Mouse (Mus musculus) midbrain, postnatal 0 days (tissue): ENCODE data around the gene 4931428F04Rik. TPM values are rescaled to one million over a fixed set of nuclear protein-coding genes. Genes with fewer than 3 reads are reported as not detected.
"Not testable (repeated sequence)": the region's sequence is repeated elsewhere in the genome, so short reads cannot be mapped to it uniquely, and the experiment has no call there.

Experiments used
- ATAC-seq: fragments of 200-750 bp; cut with Nextera tagmentation; 2 replicates; pipeline ENCODE4 v1.8.0; 2017; ENCODE audit warnings: moderate number of reproducible peaks, mild to moderate bottlenecking, moderate TSS enrichment, moderate library complexity; ENCODE audit not compliant: low FRiP score
- DNase-seq: peaks from one replicate; pipeline ENCODE4 v3.0.0-alpha.2; 2015; ENCODE audit warnings: low spot score
- H3K27ac ChIP-seq: fragments of 300-500 bp; sonication (generic); 2 replicates; pipeline ENCODE4 v1.5.1; 2014; ENCODE audit warnings: low read depth, mild to moderate bottlenecking, low read length, mixed read lengths
- H3K27me3 ChIP-seq: fragments of 300-500 bp; sonication (generic); 2 replicates; pipeline ENCODE4 v1.6.1; 2014; ENCODE audit warnings: low read length, control low read depth, mixed read lengths; ENCODE audit not compliant: insufficient read depth
- H3K36me3 ChIP-seq: fragments of 300-500 bp; sonication (generic); 2 replicates; pipeline ENCODE4 v1.6.1; 2014; ENCODE audit warnings: low read length, control low read depth, mixed read lengths; ENCODE audit not compliant: insufficient read depth
- H3K4me1 ChIP-seq: fragments of 300-500 bp; sonication (generic); 2 replicates; pipeline ENCODE4 v1.6.1; 2014; ENCODE audit warnings: mild to moderate bottlenecking, control low read depth, antibody characterized with exemption, low read length, mixed read lengths; ENCODE audit not compliant: insufficient read depth
- H3K4me2 ChIP-seq: fragments of 300-500 bp; sonication (generic); 2 replicates; pipeline ENCODE4 v1.6.1; 2014; ENCODE audit warnings: low read depth, mild to moderate bottlenecking, low read length, mixed read lengths; ENCODE audit not compliant: poor library complexity, severe bottlenecking
- H3K4me3 ChIP-seq: fragments of 300-500 bp; sonication (generic); 2 replicates; pipeline ENCODE4 v1.5.1; 2014; ENCODE audit warnings: low read depth, mild to moderate bottlenecking, low read length, moderate library complexity
- H3K9ac ChIP-seq: fragments of 300-500 bp; sonication (generic); replicated peaks from 2 replicates; pipeline ENCODE4 v1.6.1; 2014; ENCODE audit warnings: mild to moderate bottlenecking, low read length, moderate library complexity, mixed read lengths; ENCODE audit not compliant: poor library complexity, severe bottlenecking
- H3K9me3 ChIP-seq: fragments of 300-500 bp; sonication (generic); 2 replicates; pipeline ENCODE4 v1.6.1; 2016; ENCODE audit warnings: low read length, control low read depth
- CTCF ChIP-seq: IDR thresholded peaks from 2 replicates; pipeline ENCODE4 v1.5.1; 2016; ENCODE audit warnings: antibody characterized with exemption, mild to moderate bottlenecking
- WGBS: fragments of 180-500 bp; shearing (Covaris S2); extraction: QIAGEN DNeasy Blood & Tissue Kit; methylation state at CpG from one replicate; pipeline ENCODE4 v1.1.7; 2014; 5-methylcytosine and 5-hydroxymethylcytosine counted together
- polyA plus RNA-seq: library from polyadenylated mRNA; unstranded; fragments of >200 nt; fragmentation: Nextera tagmentation; extraction: Ambion mirVana; gene quantifications from 2 replicates; pipeline ENCODE4 v1.2.1, GENCODE M21; 2015
- total RNA-seq: library from RNA; depleted of rRNA; stranded (reverse); fragments of >200 nt; gene quantifications from 2 replicates; pipeline ENCODE4 v1.2.3, GENCODE M21; 2014

The 4931428F04Rik gene
- total and polyA plus RNA-seq, 2 experiments from 2014 or later = 63.6 to 131 TPM

DNA sequence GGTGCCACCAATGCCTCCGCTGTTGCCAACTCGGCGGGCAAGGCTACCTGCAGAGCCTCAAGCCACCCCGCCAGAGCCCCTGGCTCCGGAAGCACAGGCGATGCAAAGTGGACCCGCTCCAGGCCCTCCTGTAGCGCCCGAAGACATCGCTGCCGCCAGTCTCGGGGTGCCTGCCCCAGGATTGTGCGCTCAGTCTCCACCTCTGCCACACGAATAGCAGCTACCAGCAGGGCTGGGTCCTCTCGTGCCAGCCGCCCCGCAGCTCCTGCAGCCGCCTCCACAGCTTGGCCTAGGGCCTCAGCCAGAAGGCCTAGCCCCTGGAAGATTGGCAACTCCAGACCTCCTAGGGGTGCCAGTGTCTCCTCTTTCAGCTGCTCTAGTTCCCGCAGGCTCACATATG, 3.7 kb upstream of the 4931428F04Rik start:
- H3K4me1 ChIP-seq = peaks cover 11% of the 10 kb centered on the region; the same call in 1 of the 2 replicates
- no peak for TF ChIP-seq CTCF
- DNase-seq (no peak), ATAC-seq (no peak)
- no peaks in the 10 kb centered on the region for H3K36me3 ChIP-seq
- no peak overlapping the region for H3K4me3 ChIP-seq
- no peak overlapping the region for H3K27ac ChIP-seq
- H3K27me3 ChIP-seq = no peaks in the 10 kb centered on the region
- no peaks in the 10 kb centered on the region for H3K9me3 ChIP-seq
- H3K9ac ChIP-seq = no peak overlapping the region
- H3K4me2 ChIP-seq = no peak overlapping the region
- WGBS = 73% methylated on average over 19 of the region's 19 CpGs

DNA sequence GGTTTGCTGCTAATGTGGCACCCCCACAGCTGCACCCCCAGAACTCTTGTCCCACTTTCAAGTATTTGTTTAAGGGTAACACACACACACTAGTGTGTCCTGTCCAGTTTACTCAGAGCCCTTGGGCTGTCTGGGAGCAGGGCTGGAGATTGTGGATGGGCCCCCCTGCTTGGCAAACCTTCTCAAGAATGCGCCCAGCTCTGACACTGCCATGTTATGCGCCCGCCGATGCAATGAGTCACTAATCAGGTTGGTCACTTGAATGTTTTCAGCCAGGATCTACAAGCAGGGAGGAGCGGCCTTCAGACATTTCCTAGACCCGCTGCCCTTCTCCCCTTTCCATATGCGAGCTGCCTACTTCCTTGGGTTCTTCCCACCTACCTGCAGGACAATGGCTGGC, 2.8 kb upstream of the 4931428F04Rik start:
- Histone ChIP-seq H3K4me2 (no peak overlapping the region), H3K27ac (no peak overlapping the region), H3K36me3 (no peaks in the 10 kb centered on the region), H3K9me3 (no peaks in the 10 kb centered on the region), H3K4me1 (0 out of 2 replicates have a peak, but pooled peaks cover 8% of the 10 kb centered on the region), H3K9ac (no peak overlapping the region), H3K4me3 (no peak overlapping the region), H3K27me3 (no peaks in the 10 kb centered on the region)
- DNase-seq = no peak
- WGBS = 80% methylated on average over 7 of the region's 7 CpGs
- no peak for TF ChIP-seq CTCF
- ATAC-seq = no peak

DNA sequence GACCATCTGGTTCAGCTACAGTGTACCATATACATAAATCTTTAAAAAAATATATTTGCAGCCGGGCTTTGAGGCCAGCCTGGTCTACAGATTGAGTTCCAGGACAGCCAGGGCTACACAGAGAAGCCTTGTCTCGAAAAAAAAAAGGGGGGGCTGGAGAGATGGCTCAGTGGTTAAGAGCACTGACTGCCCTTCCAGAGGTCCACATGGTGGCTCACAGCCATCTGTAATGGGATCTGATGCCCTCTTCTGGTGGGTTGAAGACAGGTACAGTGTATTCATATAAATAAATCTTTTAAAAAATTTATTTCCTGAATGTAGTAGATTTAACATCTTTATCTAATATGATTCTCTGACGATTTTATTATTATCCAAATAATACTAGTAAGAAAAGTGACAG, 2.1 kb upstream of the 4931428F04Rik start:
- H3K4me2 ChIP-seq, H3K27ac ChIP-seq, H3K9ac ChIP-seq, H3K27me3 ChIP-seq, H3K4me3 ChIP-seq, ATAC-seq, DNase-seq, H3K36me3 ChIP-seq, H3K9me3 ChIP-seq: not testable (repeated sequence)
- peak; percentile 44 for TF ChIP-seq CTCF
- H3K4me1 ChIP-seq = peaks cover 10% of the 10 kb centered on the region
- 66% methylated on average over 3 of the region's 3 CpGs for WGBS

DNA sequence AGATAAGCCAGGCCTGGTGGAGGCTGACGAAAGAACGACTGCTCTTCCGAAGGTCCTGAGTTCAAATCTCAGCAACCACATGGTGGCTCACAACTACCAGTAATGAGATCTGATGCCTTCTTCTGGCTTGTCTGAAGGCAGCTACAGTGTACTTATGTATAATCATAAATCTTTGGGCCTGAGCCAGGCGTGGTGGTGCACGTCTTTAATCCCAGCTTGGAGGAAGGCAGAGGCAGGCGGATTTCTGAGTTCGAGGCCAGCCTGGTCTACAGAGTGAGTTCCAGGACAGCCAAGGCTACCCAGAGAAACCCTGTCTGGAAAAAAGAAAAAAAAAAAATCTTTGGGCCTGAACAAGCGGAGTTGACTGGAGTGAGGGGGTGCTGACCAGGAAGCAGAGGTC, 1.7 kb upstream of the 4931428F04Rik start:
- ATAC-seq, H3K9me3 ChIP-seq, H3K27me3 ChIP-seq, H3K27ac ChIP-seq, H3K36me3 ChIP-seq, H3K4me2 ChIP-seq, H3K9ac ChIP-seq, DNase-seq, H3K4me3 ChIP-seq: not testable (repeated sequence)
- peaks cover 13% of the 10 kb centered on the region for H3K4me1 ChIP-seq
- WGBS = 82% methylated on average over 8 of the region's 8 CpGs

DNA sequence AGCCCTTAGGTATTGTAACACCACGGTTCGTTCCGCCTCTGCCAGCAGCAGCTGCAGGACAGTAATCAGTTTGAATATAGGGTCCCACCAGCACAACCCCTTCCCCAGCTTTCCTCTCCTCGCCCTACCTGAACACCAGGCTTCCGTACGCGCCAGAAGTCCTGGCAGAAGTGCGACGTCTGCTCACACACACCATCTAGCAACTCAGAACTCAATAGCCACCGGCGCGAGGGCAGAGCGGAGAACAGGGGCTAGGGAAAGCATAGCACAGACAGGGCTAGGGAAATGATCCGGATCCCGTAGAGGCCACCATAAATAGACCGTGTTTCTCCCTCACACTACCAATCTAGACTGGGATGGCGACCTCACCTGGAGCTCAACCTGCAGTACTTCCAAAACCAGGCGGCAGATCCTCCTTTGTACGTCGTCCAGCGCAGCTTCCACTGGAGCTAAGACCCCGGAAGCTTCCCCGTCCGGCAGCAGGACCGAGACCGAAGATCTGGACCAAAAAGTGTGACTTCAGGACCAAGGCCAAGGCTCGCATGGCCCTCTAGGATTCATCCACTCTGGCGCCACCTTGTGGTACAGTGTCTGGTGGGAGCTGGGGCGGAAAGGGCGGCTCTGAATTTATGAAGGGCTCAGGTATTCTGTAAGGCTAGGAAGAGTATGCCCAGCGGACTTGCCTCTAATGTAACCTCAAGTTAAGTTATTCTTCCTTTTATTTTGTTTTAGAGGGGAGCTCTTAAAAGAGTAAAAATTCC, 1.1 kb upstream of the 4931428F04Rik start:
- H3K27ac ChIP-seq = no peak overlapping the region
- DNase-seq (peak; percentile 88), ATAC-seq (no peak)
- H3K4me1 ChIP-seq = peaks cover 13% of the 10 kb centered on the region
- TF ChIP-seq CTCF = peak; percentile 90
- H3K4me3 ChIP-seq = peak overlapping the region; percentile 50
- 6% methylated on average over 31 of the region's 31 CpGs for WGBS
- no peak overlapping the region; the same call in 1 of the 2 replicates for H3K9ac ChIP-seq
- peak overlapping the region; percentile 50 for H3K4me2 ChIP-seq
- no peaks in the 10 kb centered on the region for H3K27me3 ChIP-seq
- H3K9me3 ChIP-seq = no peaks in the 10 kb centered on the region
- no peaks in the 10 kb centered on the region for H3K36me3 ChIP-seq

DNA sequence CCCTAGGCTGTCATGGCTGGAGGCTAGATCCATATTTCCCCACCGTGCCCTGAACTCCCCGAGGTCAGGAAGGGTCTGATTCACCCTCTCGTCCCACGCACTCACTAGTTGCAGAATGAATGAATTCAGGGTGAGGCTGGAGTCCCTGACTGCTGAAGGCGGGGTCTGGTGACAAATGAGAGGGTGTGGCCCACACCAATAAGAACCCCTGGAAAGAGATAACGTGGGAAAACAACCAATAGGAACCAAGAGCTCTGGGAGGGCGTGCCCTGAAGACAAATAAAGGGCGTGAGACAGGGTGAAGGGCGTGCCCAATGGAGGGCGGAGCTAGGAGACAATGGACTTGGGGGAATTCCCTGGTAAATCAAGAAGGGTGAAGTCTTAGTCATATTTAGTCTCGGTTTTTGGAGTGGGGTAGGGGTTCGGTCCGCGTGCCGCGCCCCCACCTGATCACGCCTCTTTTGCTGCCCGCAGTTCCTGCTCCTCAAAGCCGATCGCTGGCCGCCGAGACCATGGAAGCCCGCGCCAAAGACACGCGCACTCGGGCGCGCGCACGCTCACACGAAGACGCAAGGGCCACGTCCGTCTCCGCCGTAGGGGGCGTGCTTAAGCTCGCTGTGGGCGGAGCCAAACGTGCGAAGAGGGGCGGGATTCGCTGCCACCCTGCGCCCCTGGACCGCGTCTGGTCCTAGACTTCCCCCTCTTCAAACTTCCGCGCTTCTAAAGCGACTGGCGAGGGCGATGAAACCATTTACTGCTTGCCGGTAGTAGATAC, 519 bp downstream of the 4931428F04Rik start:
- H3K4me2 ChIP-seq = peak overlapping the region; percentile 50
- peak; percentile 61 for TF ChIP-seq CTCF
- peak; percentile 91 for ATAC-seq
- H3K27me3 ChIP-seq = no peaks in the 10 kb centered on the region
- DNase-seq = peak; percentile 98
- no peaks in the 10 kb centered on the region for H3K9me3 ChIP-seq
- peak overlapping the region; percentile 92 for H3K27ac ChIP-seq
- H3K36me3 ChIP-seq = 0 out of 2 replicates have a peak, but pooled peaks cover 4% of the 10 kb centered on the region
- WGBS = under 1% methylated on average over 53 of the region's 53 CpGs
- peak overlapping the region; percentile 50 for H3K4me3 ChIP-seq
- H3K9ac ChIP-seq = peak overlapping the region; percentile 75
- peaks cover 13% of the 10 kb centered on the region for H3K4me1 ChIP-seq
